Comparison of ENCODE assay signal across 31 mouse cellular contexts in genomic region chr3:32947486-32947885, GRCm38 (mm10).
A peak's percentile ranks its signal among the peaks of the same experiment; 100 is the strongest.
DNase-seq lines count a peak whose midpoint lies in the region; ATAC-seq and TF ChIP-seq lines count a peak whose summit lies in the region.
"Had no signal": no experiment of that assay in that cellular context is flagged by ENCODE, and none has a peak within 500 bp of the region (broad histone marks: within the 10 kb centered on the region; RNA-seq: fewer than 3 reads in every experiment).

No protein-coding gene starts in this region.

- H3K4me3 ChIP-seq in hindbrain, postnatal 0 days (ENCODE audit: low read length): no peak overlapping the region
- H3K4me3 ChIP-seq in hindbrain, embryonic 11.5 days (ENCODE audit: low read depth, low read length): no peak overlapping the region
- no peak overlapping the region for H3K4me3 ChIP-seq in testis, adult 2 months (ENCODE audit: control insufficient read depth, low read depth, low read length)
- H3K4me3 ChIP-seq in kidney, adult 2 months (ENCODE audit: insufficient read depth, low read depth, low read length): no peak overlapping the region
- H3K4me3 ChIP-seq: embryonic facial prominence, embryonic 12.5 days; heart, embryonic 12.5 days; liver, embryonic 13.5 days; midbrain, embryonic 13.5 days; neural tube, embryonic 13.5 days had no signal

- H3K36me3 ChIP-seq in hindbrain, postnatal 0 days (ENCODE audit: insufficient read depth, low read length): no peaks in the 10 kb centered on the region
- no peaks in the 10 kb centered on the region for H3K36me3 ChIP-seq in hindbrain, embryonic 11.5 days (ENCODE audit: control insufficient read depth, insufficient read depth, low read length)
- no peaks in the 10 kb centered on the region for H3K36me3 ChIP-seq in testis, adult 2 months (ENCODE audit: control insufficient read depth, insufficient read depth, low read length)
- no peaks in the 10 kb centered on the region for H3K36me3 ChIP-seq in kidney, adult 2 months (ENCODE audit: control insufficient read depth, insufficient read depth, low read length)
- H3K36me3 ChIP-seq: embryonic facial prominence, embryonic 12.5 days; heart, embryonic 12.5 days; liver, embryonic 13.5 days; midbrain, embryonic 13.5 days; neural tube, embryonic 13.5 days had no signal

- no peak overlapping the region for H3K27ac ChIP-seq in hindbrain, postnatal 0 days
- H3K27ac ChIP-seq in hindbrain, embryonic 11.5 days (ENCODE audit: low read depth, low read length): no peak overlapping the region
- no peak overlapping the region for H3K27ac ChIP-seq in testis, adult 2 months (ENCODE audit: control insufficient read depth, insufficient read depth, low read depth, low read length)
- no peak overlapping the region for H3K27ac ChIP-seq in kidney, adult 2 months (ENCODE audit: insufficient read depth, low read depth, low read length)
- H3K27ac ChIP-seq: embryonic facial prominence, embryonic 12.5 days; hindbrain, embryonic 14.5 days; kidney, postnatal 0 days; liver, embryonic 13.5 days; macrophage; midbrain, embryonic 13.5 days; neural tube, embryonic 13.5 days had no signal

- H3K9me3 ChIP-seq in hindbrain, postnatal 0 days (ENCODE audit: low read length): no peaks in the 10 kb centered on the region
- H3K9me3 ChIP-seq in hindbrain, embryonic 11.5 days (ENCODE audit: control insufficient read depth, low read length): no peaks in the 10 kb centered on the region
- H3K9me3 ChIP-seq: embryonic facial prominence, embryonic 12.5 days; heart, embryonic 12.5 days; liver, embryonic 13.5 days; midbrain, embryonic 13.5 days; neural tube, embryonic 13.5 days had no signal

- no peaks in the 10 kb centered on the region for H3K4me1 ChIP-seq in hindbrain, postnatal 0 days (ENCODE audit: insufficient read depth, low read length)
- H3K4me1 ChIP-seq in hindbrain, embryonic 11.5 days (replicated peaks; ENCODE audit: control insufficient read depth, insufficient read depth, low read length): no peaks in the 10 kb centered on the region
- H3K4me1 ChIP-seq in testis, adult 2 months (ENCODE audit: control insufficient read depth, insufficient read depth, low read length): no peaks in the 10 kb centered on the region
- H3K4me1 ChIP-seq in kidney, adult 2 months (ENCODE audit: control insufficient read depth, insufficient read depth, low read length): no peaks in the 10 kb centered on the region
- H3K4me1 ChIP-seq: heart, embryonic 12.5 days; liver, embryonic 13.5 days; midbrain, embryonic 13.5 days; neural tube, embryonic 13.5 days had no signal

- DNase-seq in hindbrain, postnatal 0 days (ENCODE audit: low spot score): no peak
- DNase-seq in hindbrain, embryonic 11.5 days (ENCODE audit: low spot score): no peak
- no peak for DNase-seq in testis, postnatal 14 days (ENCODE audit: low spot score)
- peak; percentile 72 for DNase-seq in R1 (ENCODE audit: low read depth, low spot score)
- no peak for DNase-seq in spleen, postnatal 14 days (ENCODE audit: low spot score in 2 of 2)
- DNase-seq in kidney, adult 2 months: no peak
- DNase-seq: adrenal gland, postnatal 10 days; cerebellum, adult 11 months; cerebellum, adult 9-10 months; cerebellum, postnatal 36 days; gastrocnemius, postnatal 25 days; heart, adult 18-20 months; heart, postnatal 4 days; kidney, adult 18-20 months; kidney, postnatal 4 days; liver, embryonic 13.5 days; lung, adult 2 months; lung, postnatal 10 days; right cerebral cortex, postnatal 25 days; thymus, postnatal 4 days had no signal

- no peak for ATAC-seq in hindbrain, postnatal 0 days
- no peak for ATAC-seq in hindbrain, embryonic 11.5 days (ENCODE audit: low FRiP score)
- ATAC-seq: CD4-positive, CD25-positive, alpha-beta regulatory T cell, adult 4 months; forebrain, embryonic 14.5 days; inflammation-experienced regulatory T-cells, adult 6 months; midbrain, embryonic 13.5 days had no signal

- no peak overlapping the region for H3K4me2 ChIP-seq in hindbrain, postnatal 0 days (ENCODE audit: low read depth, low read length)
- H3K4me2 ChIP-seq in hindbrain, embryonic 11.5 days (replicated peaks; ENCODE audit: low read depth, low read length): no peak overlapping the region
- H3K4me2 ChIP-seq: embryonic facial prominence, embryonic 12.5 days; heart, embryonic 12.5 days; hindbrain, embryonic 14.5 days; liver, embryonic 13.5 days; midbrain, embryonic 13.5 days; neural tube, embryonic 13.5 days had no signal

- no peaks in the 10 kb centered on the region for H3K27me3 ChIP-seq in hindbrain, postnatal 0 days (ENCODE audit: insufficient read depth, low read length)
- no peaks in the 10 kb centered on the region for H3K27me3 ChIP-seq in hindbrain, embryonic 11.5 days (ENCODE audit: control insufficient read depth, insufficient read depth, low read length)
- H3K27me3 ChIP-seq in testis, adult 2 months (ENCODE audit: control insufficient read depth, insufficient read depth, low read length): no peaks in the 10 kb centered on the region
- no peaks in the 10 kb centered on the region for H3K27me3 ChIP-seq in kidney, adult 2 months (replicated peaks; ENCODE audit: control insufficient read depth, insufficient read depth, low read length)
- H3K27me3 ChIP-seq: embryonic facial prominence, embryonic 12.5 days; heart, embryonic 12.5 days; liver, embryonic 13.5 days; midbrain, embryonic 13.5 days; neural tube, embryonic 13.5 days had no signal

- WGBS in hindbrain, postnatal 0 days: 92% methylated on average over 5 of the region's 5 CpGs
- WGBS in hindbrain, embryonic 11.5 days: 82% methylated on average over 5 of the region's 5 CpGs
- 90% methylated on average over 5 of the region's 5 CpGs for WGBS in kidney, adult 2 months

- no peak overlapping the region for H3K9ac ChIP-seq in hindbrain, postnatal 0 days (replicated peaks; ENCODE audit: low read length)
- no peak overlapping the region for H3K9ac ChIP-seq in hindbrain, embryonic 11.5 days (ENCODE audit: low read depth, low read length)
- H3K9ac ChIP-seq: embryonic facial prominence, embryonic 12.5 days; heart, embryonic 12.5 days; hindbrain, embryonic 14.5 days; liver, embryonic 13.5 days; midbrain, embryonic 13.5 days; neural tube, embryonic 13.5 days had no signal

- no peak for TF ChIP-seq POLR2A in testis, adult 2 months (IDR thresholded peaks at IDR 0.05; ENCODE audit: control insufficient read depth, low read depth, low read length)
- TF ChIP-seq POLR2A in kidney, adult 2 months (IDR thresholded peaks at IDR 0.05; ENCODE audit: low read depth, low read length): no peak

- peak; percentile 9; the same call in 1 of the 2 replicates for TF ChIP-seq CTCF in hindbrain, postnatal 0 days (IDR thresholded peaks at IDR 0.05; ENCODE audit: low read depth)
- peak; percentile 12; the same call in 1 of the 2 replicates for TF ChIP-seq CTCF in testis, adult 2 months (IDR thresholded peaks at IDR 0.05; ENCODE audit: control insufficient read depth, insufficient read depth, insufficient replicate concordance, low read depth, low read length)
- TF ChIP-seq CTCF in kidney, adult 2 months (conservative IDR thresholded peaks at IDR 0.05; ENCODE audit: insufficient read depth, insufficient read length, low read depth, low read length): no peak
